Mouse (Mus musculus): ENCODE measurements at regions not wholly inside any gene's neighbourhood (a gene's known extent, or its start where the extent isn't known, plus 50 kb on each side); places are given as distances from the start of the nearest gene placed in this dataset.

DNA sequence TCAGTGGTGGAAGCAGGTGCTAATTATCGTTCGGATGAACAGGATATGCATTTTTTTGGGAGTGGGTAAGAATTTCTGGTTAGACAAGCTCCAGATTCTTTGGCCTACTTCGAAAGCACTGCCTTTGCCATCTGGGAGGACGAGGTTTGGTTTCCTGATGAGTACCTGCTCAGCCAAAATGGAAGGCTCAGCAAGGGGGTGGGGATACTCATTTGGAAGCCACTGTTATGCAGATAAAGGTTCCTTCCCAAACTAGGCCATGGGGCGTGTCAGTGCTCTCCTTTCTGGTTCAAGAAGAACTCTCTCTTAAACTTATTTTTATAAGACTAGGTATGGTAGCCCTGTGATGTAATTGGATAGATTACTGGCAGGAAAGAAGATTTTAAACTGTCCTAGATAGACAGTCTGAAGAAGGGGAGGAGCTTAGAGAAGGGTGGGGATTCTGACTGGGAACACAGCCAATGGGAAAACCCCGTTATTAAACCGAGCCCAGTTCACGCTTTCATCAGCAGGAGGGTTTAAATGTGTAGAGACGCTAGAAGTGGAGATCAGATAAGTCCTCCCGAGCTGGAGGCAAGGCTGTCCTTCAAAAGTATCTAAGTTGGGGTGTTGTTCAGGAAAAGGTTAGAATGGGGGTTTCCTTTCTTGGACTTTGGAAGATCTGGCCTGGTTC is 119.7 kb upstream of the Bmp2 start:
- Histone ChIP-seq H3K27ac (replicated peaks) (no peak overlapping the region), H3K9me3 (no peaks in the 10 kb centered on the region), H3K4me3 (no peak overlapping the region), H3K4me1 (peaks cover 3% of the 10 kb centered on the region; the same call in 1 of the 2 replicates), H3K36me3 (no peaks in the 10 kb centered on the region), H3K9ac (replicated peaks) (no peak overlapping the region), H3K27me3 (no peaks in the 10 kb centered on the region), H3K4me2 (replicated peaks) (no peak overlapping the region)
- WGBS, result 86% methylated on average over 10 of the region's 10 CpGs
- ATAC-seq (ENCODE audit: low FRiP score, low read depth), result no peak

DNA sequence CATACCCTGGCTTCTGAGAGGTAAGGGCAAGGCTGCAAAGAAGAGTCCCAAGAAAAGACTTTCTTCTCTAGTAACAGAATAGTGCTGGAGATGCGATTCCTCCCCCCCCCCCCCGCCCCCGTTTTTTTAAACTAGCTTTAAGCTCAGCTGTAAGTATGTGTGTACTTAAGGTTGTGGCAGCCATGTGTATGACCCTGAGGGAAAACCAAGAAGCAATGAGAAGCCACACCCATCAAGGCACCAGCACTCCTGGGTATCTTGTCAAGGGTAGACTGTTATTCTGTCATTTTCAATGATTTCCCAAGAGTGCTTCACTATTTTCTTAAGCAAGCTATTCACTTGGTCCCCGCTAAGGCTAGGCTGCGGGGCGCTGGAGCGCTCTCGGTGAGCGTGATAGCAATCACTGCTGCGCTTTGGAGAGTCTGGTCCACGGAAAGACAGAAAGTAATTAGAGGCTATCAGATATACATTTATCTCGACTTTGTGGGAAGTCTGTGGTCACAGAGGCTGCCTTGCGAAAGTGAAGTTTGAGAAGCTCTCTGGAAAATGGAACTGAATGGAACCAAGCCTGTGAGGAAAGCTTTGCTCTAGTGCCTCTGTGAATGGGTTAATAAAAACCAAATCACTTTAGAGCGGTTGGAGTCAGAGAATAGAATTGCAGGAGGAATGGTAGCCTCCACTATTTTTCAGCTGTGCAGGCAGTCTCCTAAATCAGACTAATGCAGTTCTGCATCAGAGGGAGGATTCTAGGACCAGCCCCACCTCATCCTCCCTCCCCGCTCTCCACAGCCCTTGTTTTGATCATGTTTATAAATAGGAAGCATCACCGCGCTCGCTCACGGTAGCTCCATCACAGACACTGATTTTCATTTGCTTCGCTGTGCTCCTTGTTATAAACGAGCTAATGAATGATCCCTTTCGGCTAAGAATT is 114.8 kb upstream of the Bmp2 start:
- Histone ChIP-seq H3K9me3 (no peaks in the 10 kb centered on the region), H3K4me1 (peaks cover 6% of the 10 kb centered on the region; the same call in 1 of the 2 replicates), H3K9ac (replicated peaks) (no peak overlapping the region), H3K4me2 (replicated peaks) (no peak overlapping the region), H3K36me3 (no peaks in the 10 kb centered on the region), H3K4me3 (no peak overlapping the region), H3K27me3 (no peaks in the 10 kb centered on the region), H3K27ac (replicated peaks) (no peak overlapping the region)
- WGBS, result 80% methylated on average over 22 of the region's 22 CpGs
- ATAC-seq (ENCODE audit: low FRiP score, low read depth), result peak; percentile 41; the same call in 1 of the 2 replicates

DNA sequence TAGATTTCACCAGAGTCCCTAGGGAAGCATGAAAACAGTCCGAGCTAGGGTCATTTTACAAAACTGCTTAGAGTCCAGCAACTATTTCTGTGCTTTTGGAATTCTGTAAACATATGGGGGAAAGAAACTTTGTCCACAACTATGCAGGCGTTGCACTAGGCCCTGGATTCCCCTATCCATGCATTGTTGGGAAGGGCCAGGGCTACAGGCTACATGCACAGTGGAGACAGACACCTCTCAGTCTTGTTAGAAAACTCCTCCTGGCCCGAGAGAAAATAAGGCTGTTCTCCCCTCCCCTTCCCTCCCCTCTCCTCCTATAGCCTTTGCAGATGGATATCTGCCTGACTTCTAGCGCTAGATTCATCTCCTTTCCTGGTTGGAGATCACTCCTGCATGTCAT is 113.9 kb upstream of the Bmp2 start:
- no peak overlapping the region for H3K27ac ChIP-seq (replicated peaks)
- H3K36me3 ChIP-seq, result no peaks in the 10 kb centered on the region
- peaks cover 6% of the 10 kb centered on the region; the same call in 1 of the 2 replicates for H3K4me1 ChIP-seq
- ATAC-seq (ENCODE audit: low FRiP score, low read depth), result no peak
- H3K27me3 ChIP-seq, result no peaks in the 10 kb centered on the region
- WGBS, result 68% methylated on average over 4 of the region's 4 CpGs
- no peak overlapping the region for H3K4me2 ChIP-seq (replicated peaks)
- no peak overlapping the region for H3K4me3 ChIP-seq
- no peak overlapping the region for H3K9ac ChIP-seq (replicated peaks)
- H3K9me3 ChIP-seq, result no peaks in the 10 kb centered on the region

DNA sequence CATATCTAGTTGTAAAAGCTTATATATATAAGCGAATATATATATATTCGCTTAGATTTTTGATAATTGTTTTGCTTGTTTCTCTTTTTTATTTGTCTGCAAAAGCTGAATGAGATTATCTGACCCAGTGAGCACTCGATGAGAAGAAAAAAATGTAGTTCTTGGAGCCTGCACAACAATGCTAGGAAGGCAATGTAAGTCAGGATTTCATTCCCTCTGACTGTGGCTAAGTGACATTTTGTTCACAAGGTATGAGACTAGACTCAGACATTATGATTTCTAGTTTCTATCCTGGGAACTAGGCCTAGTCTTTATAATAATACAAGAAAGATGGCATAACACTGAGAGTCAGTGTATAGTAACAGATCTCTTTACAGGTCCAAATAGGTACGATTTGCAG is 108.9 kb upstream of the Bmp2 start:
- Histone ChIP-seq H3K9ac (replicated peaks) (no peak overlapping the region), H3K9me3 (no peaks in the 10 kb centered on the region), H3K27me3 (no peaks in the 10 kb centered on the region), H3K36me3 (no peaks in the 10 kb centered on the region), H3K4me2 (replicated peaks) (no peak overlapping the region), H3K27ac (replicated peaks) (no peak overlapping the region), H3K4me3 (no peak overlapping the region), H3K4me1 (no peaks in the 10 kb centered on the region)
- 90% methylated on average over 4 of the region's 4 CpGs for WGBS
- ATAC-seq (ENCODE audit: low FRiP score, low read depth), result no peak

DNA sequence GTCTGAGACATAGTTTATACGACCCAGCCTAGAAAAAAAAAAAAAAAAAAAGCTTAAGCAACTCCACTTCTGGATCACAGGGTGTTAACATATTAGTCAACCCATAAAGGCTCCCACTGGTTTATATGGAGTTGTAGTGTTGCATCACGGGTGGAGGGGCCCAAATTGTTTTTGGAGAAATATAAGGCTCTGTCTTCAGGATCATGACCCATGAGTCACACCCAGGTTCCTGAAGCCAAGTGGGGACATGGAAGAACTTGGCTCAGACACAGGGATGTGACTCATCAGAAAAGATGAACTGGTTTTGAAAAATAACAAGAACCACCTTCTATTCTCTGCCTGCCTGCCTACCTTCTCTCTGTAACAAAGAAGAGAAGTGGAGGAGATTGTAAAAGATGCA is 108.5 kb upstream of the Bmp2 start:
- no peaks in the 10 kb centered on the region for H3K4me1 ChIP-seq
- H3K27me3 ChIP-seq, result no peaks in the 10 kb centered on the region
- 74% methylated on average over 2 of the region's 2 CpGs for WGBS
- no peak overlapping the region for H3K9ac ChIP-seq (replicated peaks)
- no peak overlapping the region for H3K27ac ChIP-seq (replicated peaks)
- no peak overlapping the region for H3K4me2 ChIP-seq (replicated peaks)
- H3K4me3 ChIP-seq, result no peak overlapping the region
- H3K9me3 ChIP-seq, result no peaks in the 10 kb centered on the region
- no peaks in the 10 kb centered on the region for H3K36me3 ChIP-seq
- no peak for ATAC-seq (ENCODE audit: low FRiP score, low read depth)

DNA sequence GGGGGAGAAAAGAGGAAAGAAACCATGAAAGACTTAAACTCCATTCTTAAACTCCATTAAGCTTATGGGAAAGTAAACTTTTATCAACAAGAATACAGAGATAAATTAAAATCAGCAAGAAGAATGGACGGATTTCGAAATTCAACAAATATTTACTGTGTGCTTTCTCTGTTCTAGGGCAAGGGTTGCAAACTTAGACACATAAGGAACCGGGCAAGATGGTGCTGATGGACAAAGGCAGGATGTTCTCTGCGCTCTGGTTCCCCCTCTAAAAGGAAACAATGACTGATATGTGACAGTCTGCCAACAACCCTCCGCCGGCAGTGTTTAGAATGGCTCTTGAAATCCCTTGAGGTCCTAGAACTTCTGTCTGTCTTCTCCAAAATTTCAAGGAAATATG is 99.0 kb upstream of the Bmp2 start:
- Histone ChIP-seq H3K4me3 (no peak overlapping the region), H3K4me2 (replicated peaks) (no peak overlapping the region), H3K36me3 (no peaks in the 10 kb centered on the region), H3K9me3 (0 out of 2 replicates have a peak, but pooled peaks cover 5% of the 10 kb centered on the region), H3K9ac (replicated peaks) (no peak overlapping the region), H3K27me3 (no peaks in the 10 kb centered on the region), H3K4me1 (no peaks in the 10 kb centered on the region), H3K27ac (replicated peaks) (no peak overlapping the region)
- ATAC-seq (ENCODE audit: low FRiP score, low read depth), result no peak
- 79% methylated on average over 6 of the region's 6 CpGs for WGBS

DNA sequence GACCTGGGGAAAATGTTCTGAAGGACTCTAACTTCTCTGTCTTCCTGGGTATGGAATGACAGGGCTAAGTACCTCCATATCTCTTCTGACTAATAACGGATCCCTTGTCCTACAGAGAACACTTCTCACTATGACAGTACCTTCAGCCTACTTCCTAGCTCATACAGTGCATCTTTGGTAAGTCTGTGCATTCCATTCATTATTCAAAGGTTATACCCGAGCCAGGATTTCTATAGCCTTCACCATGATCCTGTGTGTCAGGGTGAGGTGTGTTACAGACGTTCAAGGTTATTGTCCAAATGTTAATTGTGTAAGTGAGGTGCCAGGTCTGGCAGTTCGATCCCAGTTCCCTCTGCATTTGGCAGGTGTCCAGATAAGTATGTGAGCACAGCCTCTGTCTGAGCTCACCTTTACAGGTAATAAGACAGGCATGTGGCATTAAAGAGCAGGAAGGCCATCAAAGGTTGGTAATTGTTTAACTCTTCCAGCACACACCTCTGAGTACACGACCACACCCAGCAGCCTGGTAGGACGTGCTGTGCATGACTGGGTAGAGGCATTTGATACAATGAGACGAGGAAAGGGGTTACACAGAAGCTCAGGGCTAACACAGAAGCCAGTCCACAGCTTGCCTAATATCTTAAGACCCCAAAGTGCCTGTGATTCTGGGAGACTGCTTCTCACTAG is 96.3 kb upstream of the Bmp2 start:
- no peak for ATAC-seq (ENCODE audit: low FRiP score, low read depth)
- H3K9me3 ChIP-seq, result no peaks in the 10 kb centered on the region
- H3K4me2 ChIP-seq (replicated peaks), result no peak overlapping the region
- no peak overlapping the region for H3K9ac ChIP-seq (replicated peaks)
- no peak overlapping the region for H3K4me3 ChIP-seq
- no peak overlapping the region for H3K27ac ChIP-seq (replicated peaks)
- H3K27me3 ChIP-seq, result no peaks in the 10 kb centered on the region
- WGBS, result 80% methylated on average over 7 of the region's 7 CpGs
- no peaks in the 10 kb centered on the region for H3K36me3 ChIP-seq
- H3K4me1 ChIP-seq, result no peaks in the 10 kb centered on the region

DNA sequence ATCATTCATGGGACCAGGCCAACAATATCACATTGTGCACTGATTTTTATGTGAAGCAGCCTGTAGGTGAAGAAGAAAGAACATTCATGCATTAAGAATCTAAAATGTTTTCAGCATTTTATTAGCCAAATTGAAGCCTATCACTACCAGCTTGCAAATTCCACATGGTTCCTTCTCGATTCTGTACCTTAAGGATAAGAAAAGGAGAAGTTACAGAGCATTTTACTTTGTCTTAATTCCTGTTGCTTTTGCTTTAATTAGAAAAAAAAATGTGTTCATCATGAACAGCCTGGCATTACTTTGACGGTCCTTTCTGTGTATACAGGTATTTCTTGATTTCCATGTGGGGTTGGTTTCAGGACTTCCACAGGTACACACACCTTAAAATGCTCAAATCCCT is 95.2 kb upstream of the Bmp2 start:
- Histone ChIP-seq H3K27me3 (no peaks in the 10 kb centered on the region), H3K36me3 (no peaks in the 10 kb centered on the region), H3K4me2 (replicated peaks) (no peak overlapping the region), H3K9ac (replicated peaks) (no peak overlapping the region), H3K9me3 (no peaks in the 10 kb centered on the region), H3K27ac (replicated peaks) (no peak overlapping the region), H3K4me3 (no peak overlapping the region), H3K4me1 (no peaks in the 10 kb centered on the region)
- 91% methylated on average over 2 of the region's 2 CpGs for WGBS
- ATAC-seq (ENCODE audit: low FRiP score, low read depth), result no peak

DNA sequence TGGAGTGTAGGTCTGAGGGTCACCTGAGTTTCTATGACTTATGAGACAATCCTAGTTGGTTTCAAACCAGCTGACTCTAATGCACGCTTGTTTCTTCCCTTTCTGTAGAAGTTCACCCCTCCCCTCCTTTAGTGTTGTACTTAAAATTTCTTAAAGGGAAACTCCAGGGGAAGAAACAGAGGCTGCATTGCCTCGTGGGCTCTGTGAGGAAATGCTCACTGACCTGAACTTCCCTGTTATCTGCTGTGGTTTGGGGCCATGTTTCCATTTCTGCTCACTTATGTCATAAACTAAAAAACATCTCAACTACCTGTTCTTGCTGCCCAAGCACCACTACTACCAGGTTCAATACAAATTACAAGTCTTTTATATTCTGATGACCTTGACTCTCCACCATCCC is 93.2 kb upstream of the Bmp2 start:
- no peaks in the 10 kb centered on the region for H3K9me3 ChIP-seq
- 61% methylated on average over 2 of the region's 2 CpGs for WGBS
- no peaks in the 10 kb centered on the region for H3K36me3 ChIP-seq
- H3K4me3 ChIP-seq, result no peak overlapping the region
- no peak overlapping the region for H3K27ac ChIP-seq (replicated peaks)
- no peaks in the 10 kb centered on the region for H3K27me3 ChIP-seq
- no peak for ATAC-seq (ENCODE audit: low FRiP score, low read depth)
- no peak overlapping the region for H3K9ac ChIP-seq (replicated peaks)
- H3K4me2 ChIP-seq (replicated peaks), result no peak overlapping the region
- H3K4me1 ChIP-seq, result no peaks in the 10 kb centered on the region

DNA sequence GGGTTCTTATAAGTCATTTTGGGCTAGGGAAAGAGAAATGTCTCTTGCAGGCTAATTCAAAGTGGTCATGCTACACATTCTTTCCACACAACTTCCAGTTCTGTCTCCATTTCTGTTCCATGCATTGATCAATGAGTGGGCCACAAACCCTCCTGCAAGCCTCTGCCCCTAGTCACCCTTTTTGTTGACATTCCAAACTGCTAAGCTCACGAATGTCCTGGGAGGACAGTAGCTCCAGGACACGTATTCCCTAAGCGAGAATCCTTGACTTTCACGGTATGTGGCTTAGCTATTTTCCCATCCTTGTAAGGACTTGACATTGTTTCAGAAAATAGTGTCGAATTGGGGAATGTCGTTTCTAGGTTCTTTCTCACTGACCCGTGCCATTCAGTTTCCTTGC is 91.1 kb upstream of the Bmp2 start:
- H3K27ac ChIP-seq (replicated peaks), result no peak overlapping the region
- H3K27me3 ChIP-seq, result no peaks in the 10 kb centered on the region
- 73% methylated on average over 7 of the region's 7 CpGs for WGBS
- H3K36me3 ChIP-seq, result no peaks in the 10 kb centered on the region
- ATAC-seq (ENCODE audit: low FRiP score, low read depth), result no peak
- H3K9me3 ChIP-seq, result no peaks in the 10 kb centered on the region
- H3K4me3 ChIP-seq, result no peak overlapping the region
- no peak overlapping the region for H3K4me2 ChIP-seq (replicated peaks)
- no peak overlapping the region for H3K9ac ChIP-seq (replicated peaks)
- H3K4me1 ChIP-seq, result no peaks in the 10 kb centered on the region

DNA sequence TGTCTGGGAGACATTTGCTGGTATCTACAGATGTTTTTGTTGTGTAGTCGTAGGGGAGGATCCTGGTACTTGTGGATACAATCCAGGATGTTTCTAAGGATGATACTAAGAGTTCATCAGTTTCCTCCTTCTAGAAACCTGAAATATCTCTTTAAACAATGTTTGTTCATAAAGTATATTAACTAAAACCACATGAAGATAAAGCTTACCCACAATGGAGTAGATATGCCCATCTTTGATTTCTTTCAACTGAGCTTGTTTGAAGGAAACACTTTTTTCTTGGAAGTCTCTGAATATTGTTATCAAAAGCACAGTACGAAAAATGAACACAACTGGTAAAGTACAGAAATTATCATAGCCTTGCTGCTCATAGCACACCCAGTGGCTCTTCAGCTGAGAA is 89.6 kb upstream of the Bmp2 start:
- Histone ChIP-seq H3K9me3 (no peaks in the 10 kb centered on the region), H3K36me3 (no peaks in the 10 kb centered on the region), H3K27me3 (no peaks in the 10 kb centered on the region), H3K9ac (replicated peaks) (no peak overlapping the region), H3K4me3 (no peak overlapping the region), H3K27ac (replicated peaks) (no peak overlapping the region), H3K4me2 (replicated peaks) (no peak overlapping the region), H3K4me1 (no peaks in the 10 kb centered on the region)
- WGBS, result 90% methylated on average over 2 of the region's 2 CpGs
- no peak for ATAC-seq (ENCODE audit: low FRiP score, low read depth)
